Mouse (Mus musculus): ENCODE measurements around the gene Igf2bp2. TPM values are rescaled to one million over a fixed set of nuclear protein-coding genes. Genes with fewer than 3 reads are reported as not detected.
A peak's percentile ranks its signal among the peaks of the same experiment; 100 is the strongest.

The Igf2bp2 gene
- polyA plus RNA-seq, 1 experiment from 2014 or later: 103 TPM

- H3K9me3 ChIP-seq (replicated peaks; ENCODE audit: control insufficient read depth, low read length): no peaks in the 10 kb centered on the region
- ATAC-seq (ENCODE audit: insufficient read depth, low FRiP score): no peak
- WGBS: 84% methylated on average over 1 of the region's 1 CpGs
Measured at GRCm38 (mm10) chr16:22015569-22015968, 147.5 kb downstream of the Igf2bp2 start.

GRCm38 (mm10) chr16:22009596-22009995 is 153.5 kb downstream of the Igf2bp2 start:
- no peaks in the 10 kb centered on the region for H3K27me3 ChIP-seq (ENCODE audit: control insufficient read depth, insufficient read depth, low read length)
- peak; percentile 39; the same call in 1 of the 2 replicates for ATAC-seq (ENCODE audit: insufficient read depth, low FRiP score)
- under 1% methylated on average over 51 of the region's 51 CpGs for WGBS
- H3K9me3 ChIP-seq (replicated peaks; ENCODE audit: control insufficient read depth, low read length): no peaks in the 10 kb centered on the region
- H3K9ac ChIP-seq (ENCODE audit: low read length): peak overlapping the region; percentile 91
- H3K36me3 ChIP-seq (ENCODE audit: control insufficient read depth, insufficient read depth, low read length): no peaks in the 10 kb centered on the region
- H3K4me2 ChIP-seq (ENCODE audit: low read depth, low read length): peak overlapping the region; percentile 72
- H3K4me1 ChIP-seq (ENCODE audit: control insufficient read depth, insufficient read depth, low read length): 0 out of 2 replicates have a peak, but pooled peaks cover 5% of the 10 kb centered on the region
- peak overlapping the region; percentile 84 for H3K27ac ChIP-seq (ENCODE audit: low read length)
- peak overlapping the region; percentile 84 for H3K4me3 ChIP-seq (replicated peaks; ENCODE audit: low read length)

More at GRCm38 (mm10) chr16:22015569-22015968, 147.5 kb downstream of the Igf2bp2 start:
- Histone ChIP-seq H3K27ac (ENCODE audit: low read length) (no peak overlapping the region), H3K36me3 (ENCODE audit: control insufficient read depth, insufficient read depth, low read length) (peaks cover 27% of the 10 kb centered on the region), H3K4me3 (replicated peaks; ENCODE audit: low read length) (no peak overlapping the region), H3K4me2 (ENCODE audit: low read depth, low read length) (no peak overlapping the region), H3K9ac (ENCODE audit: low read length) (no peak overlapping the region), H3K27me3 (ENCODE audit: control insufficient read depth, insufficient read depth, low read length) (no peaks in the 10 kb centered on the region), H3K4me1 (ENCODE audit: control insufficient read depth, insufficient read depth, low read length) (no peaks in the 10 kb centered on the region)

GRCm38 (mm10) chr16:22009099-22009584 is 154.0 kb downstream of the Igf2bp2 start, which contains the start of gene Senp2:
Senp2 (plus strand) TSS chr16:22009484.
- ATAC-seq (ENCODE audit: insufficient read depth, low FRiP score): peak; percentile 99
- Histone ChIP-seq H3K4me2 (ENCODE audit: low read depth, low read length) (peak within 1 kb of the TSS; percentile 73), H3K4me3 (replicated peaks; ENCODE audit: low read length) (peak within 1 kb of the TSS; percentile 84), H3K9ac (ENCODE audit: low read length) (peak within 1 kb of the TSS; percentile 91), H3K36me3 (ENCODE audit: control insufficient read depth, insufficient read depth, low read length) (no peaks in the 10 kb centered on the region), H3K27me3 (ENCODE audit: control insufficient read depth, insufficient read depth, low read length) (no peaks in the 10 kb centered on the region), H3K9me3 (replicated peaks; ENCODE audit: control insufficient read depth, low read length) (no peaks in the 10 kb centered on the region), H3K4me1 (ENCODE audit: control insufficient read depth, insufficient read depth, low read length) (0 out of 2 replicates have a peak, but pooled peaks cover 5% of the 10 kb centered on the region), H3K27ac (ENCODE audit: low read length) (peak within 1 kb of the TSS; percentile 84)
- under 1% methylated on average over 45 of the region's 45 CpGs for WGBS

Other genes starting within 250 kb of the Igf2bp2 start
- gene Tmem41a, start 215.7 kb downstream of the Igf2bp2 start, polyA plus RNA-seq (2015; fragmentation: Nextera tagmentation; extraction: Ambion mirVana): 35.0 and 35.2 TPM in 2 replicates
- 29.9 and 48.0 TPM in 2 replicates for gene Liph, start 167.6 kb downstream of the Igf2bp2 start, polyA plus RNA-seq (2015; fragmentation: Nextera tagmentation; extraction: Ambion mirVana)
- gene Senp2, start 153.8 kb downstream of the Igf2bp2 start, polyA plus RNA-seq (2015; fragmentation: Nextera tagmentation; extraction: Ambion mirVana): 40.1 and 40.4 TPM in 2 replicates
- 309 and 321 TPM in 2 replicates for gene Tra2b, start 102.7 kb upstream of the Igf2bp2 start, polyA plus RNA-seq (2015; fragmentation: Nextera tagmentation; extraction: Ambion mirVana)